21 mouse cellular contexts compared by ENCODE assay signal in genomic region chr14:22847011-22847786, GRCm38 (mm10).
DNase-seq lines count a peak whose midpoint lies in the region; ATAC-seq and TF ChIP-seq lines count a peak whose summit lies in the region.
"Had no signal": no experiment of that assay in that cellular context is flagged by ENCODE, and none has a peak within 500 bp of the region (broad histone marks: within the 10 kb centered on the region; RNA-seq: fewer than 3 reads in every experiment).

No protein-coding gene starts in this region.

- H3K27me3 ChIP-seq in kidney, adult 2 months (replicated peaks; ENCODE audit: control insufficient read depth, insufficient read depth, low read length), result no peaks in the 10 kb centered on the region
- H3K27me3 ChIP-seq in kidney, embryonic 16.5 days (ENCODE audit: insufficient read depth, low read length), result no peaks in the 10 kb centered on the region
- no peaks in the 10 kb centered on the region for H3K27me3 ChIP-seq in midbrain, postnatal 0 days (ENCODE audit: insufficient read depth, low read length)
- H3K27me3 ChIP-seq: CH12.LX; heart, embryonic 15.5 days; midbrain, embryonic 15.5 days had no signal

- H3K27ac ChIP-seq in kidney, adult 2 months (ENCODE audit: insufficient read depth, low read depth, low read length), result no peak overlapping the region
- no peak overlapping the region for H3K27ac ChIP-seq in kidney, embryonic 16.5 days (ENCODE audit: low read length)
- H3K27ac ChIP-seq in midbrain, postnatal 0 days (ENCODE audit: low read depth, low read length), result no peak overlapping the region
- H3K27ac ChIP-seq: heart, embryonic 15.5 days; hindbrain, embryonic 10.5 days; liver, embryonic 14.5 days; midbrain, embryonic 15.5 days had no signal

- H3K4me1 ChIP-seq in kidney, adult 2 months (ENCODE audit: control insufficient read depth, insufficient read depth, low read length), result no peaks in the 10 kb centered on the region
- H3K4me1 ChIP-seq in kidney, embryonic 16.5 days (ENCODE audit: insufficient read depth, low read length), result no peaks in the 10 kb centered on the region
- no peaks in the 10 kb centered on the region for H3K4me1 ChIP-seq in midbrain, postnatal 0 days (ENCODE audit: insufficient read depth, low read length)
- H3K4me1 ChIP-seq: heart, embryonic 15.5 days; midbrain, embryonic 15.5 days had no signal

- no peak for TF ChIP-seq CTCF in kidney, adult 2 months (conservative IDR thresholded peaks at IDR 0.05; ENCODE audit: insufficient read depth, insufficient read length, low read depth, low read length)
- TF ChIP-seq CTCF in midbrain, postnatal 0 days (IDR thresholded peaks at IDR 0.05), result no peak

- H3K4me2 ChIP-seq in kidney, embryonic 16.5 days (replicated peaks; ENCODE audit: low read depth, low read length), result no peak overlapping the region
- H3K4me2 ChIP-seq in midbrain, postnatal 0 days (ENCODE audit: low read depth, low read length, poor library complexity, severe bottlenecking), result no peak overlapping the region
- H3K4me2 ChIP-seq: heart, embryonic 15.5 days; midbrain, embryonic 15.5 days had no signal

- H3K9ac ChIP-seq in kidney, embryonic 16.5 days (replicated peaks; ENCODE audit: low read length), result no peak overlapping the region
- H3K9ac ChIP-seq in midbrain, postnatal 0 days (replicated peaks; ENCODE audit: low read length, poor library complexity, severe bottlenecking), result no peak overlapping the region
- H3K9ac ChIP-seq: heart, embryonic 15.5 days; liver, embryonic 14.5 days; midbrain, embryonic 15.5 days had no signal

- H3K36me3 ChIP-seq in kidney, adult 2 months (ENCODE audit: control insufficient read depth, insufficient read depth, low read length), result no peaks in the 10 kb centered on the region
- H3K36me3 ChIP-seq in kidney, embryonic 16.5 days (ENCODE audit: insufficient read depth, low read length), result no peaks in the 10 kb centered on the region
- no peaks in the 10 kb centered on the region for H3K36me3 ChIP-seq in midbrain, postnatal 0 days (ENCODE audit: insufficient read depth, low read length)
- H3K36me3 ChIP-seq: heart, embryonic 15.5 days; hindbrain, embryonic 10.5 days; midbrain, embryonic 15.5 days had no signal

- 76% methylated on average over 5 of the region's 5 CpGs for WGBS in kidney, adult 2 months
- 63% methylated on average over 5 of the region's 5 CpGs for WGBS in kidney, embryonic 16.5 days
- 90% methylated on average over 5 of the region's 5 CpGs for WGBS in midbrain, postnatal 0 days

- H3K9me3 ChIP-seq in kidney, embryonic 16.5 days (ENCODE audit: low read length), result no peaks in the 10 kb centered on the region
- no peaks in the 10 kb centered on the region for H3K9me3 ChIP-seq in midbrain, postnatal 0 days (ENCODE audit: low read length)
- H3K9me3 ChIP-seq: heart, embryonic 15.5 days; hindbrain, embryonic 10.5 days; midbrain, embryonic 15.5 days had no signal

- DNase-seq in adrenal gland, postnatal 10 days, result peak; percentile 24
- DNase-seq in adrenal gland, postnatal 4 days (ENCODE audit: low spot score in 2 of 2), result no peak
- peak; percentile 18 for DNase-seq in kidney, adult 2 months
- DNase-seq in 3T3-L1 (ENCODE audit: low read depth, low spot score), result peak; percentile 46
- DNase-seq in gastrocnemius, postnatal 25 days, result peak; percentile 42
- DNase-seq in midbrain, postnatal 0 days (ENCODE audit: low spot score), result no peak
- DNase-seq in frontal cortex, postnatal 14 days (ENCODE audit: low spot score in 2 of 2), result no peak
- DNase-seq: cerebellum, postnatal 10 days; embryo, embryonic 11 days; kidney, adult 8-10 months; left cerebral cortex, postnatal 4 days; right cerebral cortex, adult 18-20 months; spleen, adult 18-20 months; thymus, adult 18-20 months had no signal

- no peak for TF ChIP-seq POLR2A in kidney, adult 2 months (IDR thresholded peaks at IDR 0.05; ENCODE audit: low read depth, low read length)

- no peak; the same call in 1 of the 2 replicates for ATAC-seq in kidney, embryonic 16.5 days (ENCODE audit: low FRiP score, low TSS enrichment)
- ATAC-seq in midbrain, postnatal 0 days (ENCODE audit: low FRiP score), result no peak
- ATAC-seq: forebrain, embryonic 14.5 days; midbrain, embryonic 15.5 days had no signal

- no peak overlapping the region for H3K4me3 ChIP-seq in kidney, adult 2 months (ENCODE audit: insufficient read depth, low read depth, low read length)
- no peak overlapping the region for H3K4me3 ChIP-seq in kidney, embryonic 16.5 days (ENCODE audit: low read length)
- H3K4me3 ChIP-seq in midbrain, postnatal 0 days (ENCODE audit: low read depth, low read length), result no peak overlapping the region
- H3K4me3 ChIP-seq: heart, embryonic 15.5 days; hindbrain, embryonic 10.5 days; midbrain, embryonic 15.5 days had no signal

Comparison
In these comparisons a context has a peak if more than half of its experiments do, and no peak if none do; other contexts are left out.
1. DNase-seq: peak in adrenal gland, postnatal 10 days (single experiment), kidney, adult 2 months (single experiment), 3T3-L1 (single experiment) and gastrocnemius, postnatal 25 days (single experiment); none in adrenal gland, postnatal 4 days (0 of 2), midbrain, postnatal 0 days (single experiment) and frontal cortex, postnatal 14 days (0 of 2).